In genomic region chr9:107676302-107676701, GRCm38 (mm10) we compare ENCODE assay signal across 8 mouse cellular contexts. TPM values are rescaled to one million over a fixed set of nuclear protein-coding genes. Genes with fewer than 3 reads are reported as not detected.
A peak's percentile ranks its signal among the peaks of the same experiment; 100 is the strongest.
DNase-seq lines count a peak whose midpoint lies in the region; ATAC-seq lines count a peak whose summit lies in the region.

No protein-coding gene starts in this region.

- WGBS in lung, embryonic 15.5 days, result 1% methylated on average over 25 of the region's 25 CpGs
- WGBS in forebrain, embryonic 12.5 days, result 2% methylated on average over 24 of the region's 25 CpGs
- under 1% methylated on average over 25 of the region's 25 CpGs for WGBS in limb, embryonic 13.5 days
- under 1% methylated on average over 24 of the region's 25 CpGs for WGBS in neural tube, embryonic 15.5 days

- ATAC-seq in lung, embryonic 15.5 days (ENCODE audit: borderline replicate concordance, extremely low read depth, low FRiP score, low TSS enrichment), result peak; percentile 39
- peak; percentile 49 for ATAC-seq in forebrain, embryonic 12.5 days (ENCODE audit: low FRiP score)
- peak; percentile 13 for ATAC-seq in limb, embryonic 13.5 days (ENCODE audit: low FRiP score, low read depth)
- peak; percentile 28 for ATAC-seq in neural tube, embryonic 15.5 days (ENCODE audit: low FRiP score)

- H3K4me2 ChIP-seq in lung, embryonic 15.5 days, result peak overlapping the region; percentile 69
- H3K4me2 ChIP-seq in forebrain, embryonic 12.5 days, result peak overlapping the region; percentile 67
- peak overlapping the region; percentile 73 for H3K4me2 ChIP-seq in limb, embryonic 13.5 days (replicated peaks)
- peak overlapping the region; percentile 72 for H3K4me2 ChIP-seq in neural tube, embryonic 15.5 days

- H3K4me3 ChIP-seq in lung, embryonic 15.5 days, result peak overlapping the region; percentile 33
- H3K4me3 ChIP-seq in forebrain, embryonic 12.5 days (replicated peaks), result peak overlapping the region; percentile 36
- peak overlapping the region; percentile 39 for H3K4me3 ChIP-seq in limb, embryonic 13.5 days
- peak overlapping the region; percentile 36 for H3K4me3 ChIP-seq in neural tube, embryonic 15.5 days (replicated peaks)

- no peak overlapping the region for H3K27ac ChIP-seq in lung, embryonic 15.5 days
- H3K27ac ChIP-seq in forebrain, embryonic 12.5 days, result no peak overlapping the region
- no peak overlapping the region for H3K27ac ChIP-seq in limb, embryonic 13.5 days
- no peak overlapping the region for H3K27ac ChIP-seq in neural tube, embryonic 15.5 days (replicated peaks)

- no peaks in the 10 kb centered on the region for H3K36me3 ChIP-seq in lung, embryonic 15.5 days
- H3K36me3 ChIP-seq in forebrain, embryonic 12.5 days (replicated peaks), result no peaks in the 10 kb centered on the region
- H3K36me3 ChIP-seq in limb, embryonic 13.5 days, result no peaks in the 10 kb centered on the region
- no peaks in the 10 kb centered on the region for H3K36me3 ChIP-seq in neural tube, embryonic 15.5 days

- no peaks in the 10 kb centered on the region for H3K9me3 ChIP-seq in lung, embryonic 15.5 days
- no peaks in the 10 kb centered on the region for H3K9me3 ChIP-seq in forebrain, embryonic 12.5 days
- H3K9me3 ChIP-seq in limb, embryonic 13.5 days, result no peaks in the 10 kb centered on the region
- H3K9me3 ChIP-seq in neural tube, embryonic 15.5 days (replicated peaks), result no peaks in the 10 kb centered on the region

- DNase-seq in lung, postnatal 25 days (ENCODE audit: low spot score), result no peak
- DNase-seq in urinary bladder, postnatal 4 days (ENCODE audit: low spot score in 2 of 2), result no peak
- DNase-seq in adrenal gland, postnatal 25 days, result no peak
- no peak for DNase-seq in ovary, postnatal 14 days (ENCODE audit: low spot score)

- 0 out of 2 replicates have a peak overlapping the region, but pooled peaks have one; percentile 10 for H3K9ac ChIP-seq in lung, embryonic 15.5 days
- H3K9ac ChIP-seq in forebrain, embryonic 12.5 days, result peak overlapping the region; percentile 40
- peak overlapping the region; percentile 53; the same call in 1 of the 2 replicates for H3K9ac ChIP-seq in limb, embryonic 13.5 days
- peak overlapping the region; percentile 46 for H3K9ac ChIP-seq in neural tube, embryonic 15.5 days (replicated peaks)

- peaks cover 38% of the 10 kb centered on the region for H3K27me3 ChIP-seq in lung, embryonic 15.5 days
- H3K27me3 ChIP-seq in forebrain, embryonic 12.5 days, result peaks cover 51% of the 10 kb centered on the region
- H3K27me3 ChIP-seq in limb, embryonic 13.5 days, result peaks cover 42% of the 10 kb centered on the region
- H3K27me3 ChIP-seq in neural tube, embryonic 15.5 days (replicated peaks), result peaks cover 30% of the 10 kb centered on the region

- H3K4me1 ChIP-seq in lung, embryonic 15.5 days, result peaks cover 23% of the 10 kb centered on the region
- H3K4me1 ChIP-seq in forebrain, embryonic 12.5 days, result peaks cover 16% of the 10 kb centered on the region
- H3K4me1 ChIP-seq in limb, embryonic 13.5 days, result peaks cover 19% of the 10 kb centered on the region
- H3K4me1 ChIP-seq in neural tube, embryonic 15.5 days, result peaks cover 21% of the 10 kb centered on the region

RNA-seq across cellular contexts. Expression of gene Gnat1, which starts 3.2 kb away (rescaled TPM):
- 0.54 and 0.93 TPM in 2 replicates for polyA plus RNA-seq in lung, embryonic 15.5 days (2015; fragmentation: Nextera tagmentation; extraction: Ambion mirVana)
- polyA plus RNA-seq in forebrain, embryonic 12.5 days (2016; fragmentation: Nextera tagmentation; extraction: Ambion mirVana), result 1.7 and 2.1 TPM in 2 replicates
- polyA plus RNA-seq in limb, embryonic 13.5 days (2015; fragmentation: Nextera tagmentation; extraction: Ambion mirVana), result 0.74 and 1.0 TPM in 2 replicates
- polyA plus RNA-seq in neural tube, embryonic 15.5 days (2015; fragmentation: Nextera tagmentation; extraction: Ambion mirVana), result 2.5 and 2.9 TPM in 2 replicates
- total RNA-seq in adrenal gland, postnatal 25 days (2021), result not detected in 2 replicates

RNA-seq across cellular contexts. Expression of gene Slc38a3, which starts 7.0 kb away (rescaled TPM):
- 3.9 and 4.1 TPM in 2 replicates for polyA plus RNA-seq in lung, embryonic 15.5 days (2015; fragmentation: Nextera tagmentation; extraction: Ambion mirVana)
- polyA plus RNA-seq in forebrain, embryonic 12.5 days (2016; fragmentation: Nextera tagmentation; extraction: Ambion mirVana), result 8.5 and 10.6 TPM in 2 replicates
- polyA plus RNA-seq in limb, embryonic 13.5 days (2015; fragmentation: Nextera tagmentation; extraction: Ambion mirVana), result 4.3 and 5.3 TPM in 2 replicates
- 35.1 and 35.4 TPM in 2 replicates for polyA plus RNA-seq in neural tube, embryonic 15.5 days (2015; fragmentation: Nextera tagmentation; extraction: Ambion mirVana)
- total RNA-seq in adrenal gland, postnatal 25 days (2021), result 0.39 and 8.5 TPM in 2 replicates

RNA-seq across cellular contexts. Expression of gene Sema3f, which starts 34.0 kb away (rescaled TPM):
- 12.3 and 13.7 TPM in 2 replicates for polyA plus RNA-seq in lung, embryonic 15.5 days (2015; fragmentation: Nextera tagmentation; extraction: Ambion mirVana)
- polyA plus RNA-seq in forebrain, embryonic 12.5 days (2016; fragmentation: Nextera tagmentation; extraction: Ambion mirVana), result 13.2 and 15.2 TPM in 2 replicates
- polyA plus RNA-seq in limb, embryonic 13.5 days (2015; fragmentation: Nextera tagmentation; extraction: Ambion mirVana), result 31.8 and 32.1 TPM in 2 replicates
- 10.2 and 12.5 TPM in 2 replicates for polyA plus RNA-seq in neural tube, embryonic 15.5 days (2015; fragmentation: Nextera tagmentation; extraction: Ambion mirVana)
- total RNA-seq in adrenal gland, postnatal 25 days (2021), result 23.1 and 23.6 TPM in 2 replicates

RNA-seq across cellular contexts. Expression of gene Gnai2, which starts 41.1 kb away (rescaled TPM):
- polyA plus RNA-seq in lung, embryonic 15.5 days (2015; fragmentation: Nextera tagmentation; extraction: Ambion mirVana), result 469 and 478 TPM in 2 replicates
- polyA plus RNA-seq in forebrain, embryonic 12.5 days (2016; fragmentation: Nextera tagmentation; extraction: Ambion mirVana), result 570 and 587 TPM in 2 replicates
- 383 and 392 TPM in 2 replicates for polyA plus RNA-seq in limb, embryonic 13.5 days (2015; fragmentation: Nextera tagmentation; extraction: Ambion mirVana)
- 262 and 325 TPM in 2 replicates for polyA plus RNA-seq in neural tube, embryonic 15.5 days (2015; fragmentation: Nextera tagmentation; extraction: Ambion mirVana)
- total RNA-seq in adrenal gland, postnatal 25 days (2021), result 202 and 238 TPM in 2 replicates
